Mouse (Mus musculus): Measurements from ENCODE around the gene Rpl3l. TPM values are rescaled to one million over a fixed set of nuclear protein-coding genes. Genes with fewer than 3 reads are reported as not detected.

Rpl3l gene
- polyA plus RNA-seq, 1 experiment, result not detected

DNA sequence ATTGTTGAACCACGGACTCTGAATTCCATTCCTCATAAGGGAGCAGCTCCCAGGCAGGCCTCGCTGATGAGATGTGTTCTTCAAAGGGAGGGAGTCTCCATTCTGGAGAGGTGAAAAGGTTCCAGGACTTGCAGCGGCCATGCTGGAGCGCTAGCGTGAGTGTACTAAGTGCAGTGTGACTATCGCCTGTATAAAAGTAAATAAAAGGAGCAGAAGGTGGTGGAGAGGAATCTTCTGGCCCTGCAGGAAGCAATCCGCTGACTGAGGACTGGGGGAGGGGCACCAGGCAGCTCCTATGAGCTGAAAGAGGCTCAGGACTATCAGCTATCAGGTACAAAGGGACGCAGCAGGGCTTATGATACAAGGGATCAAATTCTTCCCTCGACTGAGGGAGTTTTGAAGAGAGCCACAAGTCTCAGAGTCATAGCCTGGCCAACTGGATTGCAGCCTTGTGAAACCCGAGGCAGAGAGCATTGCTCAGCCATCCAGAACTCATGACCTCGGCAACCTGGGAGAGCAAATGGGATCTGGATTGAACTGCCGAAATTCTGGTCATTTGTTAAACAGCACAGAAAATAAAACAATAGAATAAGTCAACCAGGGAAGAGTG lies 38.8 kb downstream of the Rpl3l start:
- H3K4me3 ChIP-seq (ENCODE audit: insufficient read depth, low read depth, low read length), result no peak overlapping the region
- no peaks in the 10 kb centered on the region for H3K4me1 ChIP-seq (ENCODE audit: control insufficient read depth, insufficient read depth, low read length)
- H3K27ac ChIP-seq (ENCODE audit: insufficient read depth, low read depth, low read length), result no peak overlapping the region
- no peak for TF ChIP-seq POLR2A (IDR thresholded peaks at IDR 0.05; ENCODE audit: insufficient read depth, low read depth, low read length)
- no peak for TF ChIP-seq CTCF (IDR thresholded peaks at IDR 0.05; ENCODE audit: insufficient read depth, low read depth, low read length)
- 36% methylated on average over 12 of the region's 12 CpGs for WGBS

DNA sequence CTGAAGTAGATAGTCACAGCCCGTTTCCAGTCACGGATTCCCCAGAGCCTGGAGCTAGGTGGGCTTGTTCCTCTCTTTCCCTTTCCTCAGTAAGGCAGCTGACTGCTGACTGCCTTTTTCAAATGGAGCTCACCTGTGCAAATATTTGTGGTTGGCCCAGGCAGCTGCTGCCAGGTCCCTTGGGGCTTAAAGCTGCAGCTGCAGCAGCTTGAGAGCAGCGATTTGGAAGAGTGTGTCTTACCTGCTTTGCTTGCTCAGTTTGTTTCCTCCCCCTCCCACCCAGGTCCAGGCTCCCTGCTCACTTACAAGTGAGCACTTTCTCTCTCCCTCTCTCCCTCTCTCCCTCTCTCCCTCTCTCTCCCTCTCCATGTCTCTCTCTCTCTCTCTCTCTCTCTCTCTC lies 41.5 kb downstream of the Rpl3l start:
- TF ChIP-seq CTCF (IDR thresholded peaks at IDR 0.05; ENCODE audit: insufficient read depth, low read depth, low read length) (no peak), POLR2A (IDR thresholded peaks at IDR 0.05; ENCODE audit: insufficient read depth, low read depth, low read length) (no peak)
- Histone ChIP-seq H3K4me1 (ENCODE audit: control insufficient read depth, insufficient read depth, low read length) (no peaks in the 10 kb centered on the region), H3K27ac (ENCODE audit: insufficient read depth, low read depth, low read length) (no peak overlapping the region), H3K4me3 (ENCODE audit: insufficient read depth, low read depth, low read length) (no peak overlapping the region)
- 61% methylated on average over 3 of the region's 3 CpGs for WGBS

DNA sequence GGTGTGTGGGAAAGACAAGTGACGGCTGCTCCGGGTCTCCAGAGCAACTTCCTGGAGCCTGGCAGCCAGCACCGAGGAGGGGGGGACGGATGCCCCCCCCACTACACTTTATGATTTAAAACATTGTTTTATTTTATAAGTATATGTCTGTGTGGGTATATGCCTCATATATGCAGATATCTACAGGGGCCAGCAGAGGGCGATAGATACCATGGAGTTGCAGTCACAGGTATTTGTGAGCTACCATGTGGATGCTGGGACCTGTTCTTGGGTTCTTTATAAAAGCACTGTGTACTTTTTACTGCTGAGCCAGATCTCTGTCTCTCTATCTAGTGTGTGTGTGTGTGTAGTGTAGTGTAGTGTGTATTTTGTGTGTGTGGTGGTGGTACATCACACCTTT lies 45.6 kb downstream of the Rpl3l start:
- Histone ChIP-seq H3K27ac (ENCODE audit: insufficient read depth, low read depth, low read length) (no peak overlapping the region), H3K4me1 (ENCODE audit: control insufficient read depth, insufficient read depth, low read length) (no peaks in the 10 kb centered on the region), H3K4me3 (ENCODE audit: insufficient read depth, low read depth, low read length) (no peak overlapping the region)
- WGBS, result 83% methylated on average over 5 of the region's 5 CpGs
- TF ChIP-seq CTCF (IDR thresholded peaks at IDR 0.05; ENCODE audit: insufficient read depth, low read depth, low read length), result no peak
- TF ChIP-seq POLR2A (IDR thresholded peaks at IDR 0.05; ENCODE audit: insufficient read depth, low read depth, low read length), result no peak

DNA sequence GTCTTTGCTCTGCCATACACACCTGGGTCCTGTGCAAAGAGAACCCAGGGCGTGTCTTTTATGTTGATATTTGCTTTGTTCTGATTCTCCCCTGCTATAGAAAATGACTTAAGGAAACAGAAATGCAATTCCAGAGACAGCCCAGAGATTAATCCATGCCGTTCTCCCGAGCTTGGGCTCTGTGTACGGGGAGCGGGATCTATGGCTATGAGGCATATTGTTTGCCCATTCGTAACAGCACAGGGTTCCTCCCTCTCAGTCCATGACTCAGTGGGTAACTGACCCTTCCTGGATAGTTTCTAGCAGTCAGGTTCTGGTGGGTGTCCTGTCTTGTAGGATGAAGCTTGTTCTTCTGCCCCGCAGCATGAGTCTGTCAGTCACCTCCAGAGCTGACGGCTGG lies 47.6 kb downstream of the Rpl3l start:
- Histone ChIP-seq H3K27ac (ENCODE audit: insufficient read depth, low read depth, low read length) (no peak overlapping the region), H3K4me1 (ENCODE audit: control insufficient read depth, insufficient read depth, low read length) (no peaks in the 10 kb centered on the region), H3K4me3 (ENCODE audit: insufficient read depth, low read depth, low read length) (no peak overlapping the region)
- TF ChIP-seq CTCF (IDR thresholded peaks at IDR 0.05; ENCODE audit: insufficient read depth, low read depth, low read length) (no peak), POLR2A (IDR thresholded peaks at IDR 0.05; ENCODE audit: insufficient read depth, low read depth, low read length) (no peak)
- WGBS, result 81% methylated on average over 8 of the region's 8 CpGs

DNA sequence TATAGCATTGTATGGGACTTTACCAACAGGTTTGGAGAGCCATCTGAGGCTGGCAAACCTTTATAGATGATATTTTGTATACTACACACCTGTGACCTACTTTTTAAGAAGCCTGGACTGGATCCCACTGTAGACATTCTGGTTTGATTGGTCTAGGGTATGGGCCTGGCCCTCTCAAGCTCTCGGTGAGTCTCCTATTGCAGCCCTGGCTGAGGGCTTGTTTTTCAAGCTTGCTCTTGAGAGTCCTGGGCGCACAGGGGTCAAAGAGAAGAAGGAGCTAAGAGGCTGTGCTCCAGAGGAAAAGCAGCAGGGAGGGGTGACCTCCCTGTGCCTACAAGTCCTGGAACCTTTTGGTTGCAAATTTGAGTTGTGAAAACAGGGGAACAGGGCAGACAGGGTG lies 49.5 kb downstream of the Rpl3l start:
- WGBS, result 80% methylated on average over 2 of the region's 2 CpGs
- Histone ChIP-seq H3K4me3 (ENCODE audit: insufficient read depth, low read depth, low read length) (no peak overlapping the region), H3K27ac (ENCODE audit: insufficient read depth, low read depth, low read length) (no peak overlapping the region), H3K4me1 (ENCODE audit: control insufficient read depth, insufficient read depth, low read length) (no peaks in the 10 kb centered on the region)
- TF ChIP-seq CTCF (IDR thresholded peaks at IDR 0.05; ENCODE audit: insufficient read depth, low read depth, low read length) (no peak), POLR2A (IDR thresholded peaks at IDR 0.05; ENCODE audit: insufficient read depth, low read depth, low read length) (no peak)

DNA sequence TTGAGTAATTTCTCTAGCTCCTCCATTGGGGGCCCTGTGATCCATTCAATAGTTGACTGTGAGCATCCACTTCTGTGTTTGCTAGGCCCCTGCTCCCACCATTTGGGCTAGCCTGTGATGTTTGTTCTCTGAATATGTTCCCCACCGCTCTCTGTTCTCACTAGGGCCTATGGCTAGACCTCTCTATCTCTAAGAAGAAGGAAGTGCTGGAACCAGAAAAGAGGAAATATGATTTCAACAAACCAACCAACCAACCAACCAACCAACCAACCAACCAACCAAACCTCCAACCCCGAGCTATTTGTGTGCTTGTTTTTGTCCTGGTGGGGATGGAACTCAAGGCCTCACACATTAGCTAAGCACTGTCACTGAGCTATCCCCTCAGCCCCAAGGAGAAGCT lies 53.2 kb downstream of the Rpl3l start:
- WGBS, result 85% methylated on average over 2 of the region's 2 CpGs
- Histone ChIP-seq H3K4me3 (ENCODE audit: insufficient read depth, low read depth, low read length) (no peak overlapping the region), H3K27ac (ENCODE audit: insufficient read depth, low read depth, low read length) (no peak overlapping the region), H3K4me1 (ENCODE audit: control insufficient read depth, insufficient read depth, low read length) (no peaks in the 10 kb centered on the region)
- TF ChIP-seq POLR2A (IDR thresholded peaks at IDR 0.05; ENCODE audit: insufficient read depth, low read depth, low read length), result no peak
- no peak for TF ChIP-seq CTCF (IDR thresholded peaks at IDR 0.05; ENCODE audit: insufficient read depth, low read depth, low read length)

Other genes with a start within 250 kb of the Rpl3l start
- gene Mlst8, start 248.7 kb upstream of the Rpl3l start, polyA plus RNA-seq (2012; ENCODE audit: insufficient read depth, insufficient read length, low replicate concordance, missing spikeins), result not detected in 2 replicates
- not detected in 2 replicates for gene Caskin1, start 239.2 kb upstream of the Rpl3l start, polyA plus RNA-seq (2012; ENCODE audit: insufficient read depth, insufficient read length, low replicate concordance, missing spikeins)
- not detected in 2 replicates for gene Traf7, start 199.9 kb upstream of the Rpl3l start, polyA plus RNA-seq (2012; ENCODE audit: insufficient read depth, insufficient read length, low replicate concordance, missing spikeins)
- not detected in 2 replicates for gene Rab26, start 193.6 kb upstream of the Rpl3l start, polyA plus RNA-seq (2012; ENCODE audit: insufficient read depth, insufficient read length, low replicate concordance, missing spikeins)
- gene Pkd1, start 178.0 kb upstream of the Rpl3l start, polyA plus RNA-seq (2012; ENCODE audit: insufficient read depth, insufficient read length, low replicate concordance, missing spikeins), result not detected in 2 replicates
- 286 TPM in 1 of 2 replicates, not detected in the other for gene Tsc2, start 95.2 kb upstream of the Rpl3l start, polyA plus RNA-seq (2012; ENCODE audit: insufficient read depth, insufficient read length, low replicate concordance, missing spikeins)
- not detected in 2 replicates for gene Nthl1, start 95.1 kb upstream of the Rpl3l start, polyA plus RNA-seq (2012; ENCODE audit: insufficient read depth, insufficient read length, low replicate concordance, missing spikeins)
- not detected in 2 replicates for gene Slc9a3r2, start 77.5 kb upstream of the Rpl3l start, polyA plus RNA-seq (2012; ENCODE audit: insufficient read depth, insufficient read length, low replicate concordance, missing spikeins)
- not detected in 2 replicates for gene Npw, start 69.4 kb upstream of the Rpl3l start, polyA plus RNA-seq (2012; ENCODE audit: insufficient read depth, insufficient read length, low replicate concordance, missing spikeins)
- not detected in 2 replicates for gene Zfp598, start 58.1 kb upstream of the Rpl3l start, polyA plus RNA-seq (2012; ENCODE audit: insufficient read depth, insufficient read length, low replicate concordance, missing spikeins)
- gene Syngr3, start 37.9 kb upstream of the Rpl3l start, polyA plus RNA-seq (2012; ENCODE audit: insufficient read depth, insufficient read length, low replicate concordance, missing spikeins), result not detected in 2 replicates
- gene Gfer, start 31.7 kb upstream of the Rpl3l start, polyA plus RNA-seq (2012; ENCODE audit: insufficient read depth, insufficient read length, low replicate concordance, missing spikeins), result not detected in 2 replicates
- gene Noxo1, start 31.6 kb upstream of the Rpl3l start, polyA plus RNA-seq (2012; ENCODE audit: insufficient read depth, insufficient read length, low replicate concordance, missing spikeins), result not detected in 2 replicates
- not detected in 2 replicates for gene Tbl3, start 20.2 kb upstream of the Rpl3l start, polyA plus RNA-seq (2012; ENCODE audit: insufficient read depth, insufficient read length, low replicate concordance, missing spikeins)
- gene Rnf151, start 9.8 kb upstream of the Rpl3l start, polyA plus RNA-seq (2012; ENCODE audit: insufficient read depth, insufficient read length, low replicate concordance, missing spikeins), result not detected in 2 replicates
- not detected in 2 replicates for gene Rps2, start 9.7 kb upstream of the Rpl3l start, polyA plus RNA-seq (2012; ENCODE audit: insufficient read depth, insufficient read length, low replicate concordance, missing spikeins)
- not detected in 2 replicates for gene Ndufb10, start 3.3 kb upstream of the Rpl3l start, polyA plus RNA-seq (2012; ENCODE audit: insufficient read depth, insufficient read length, low replicate concordance, missing spikeins)
- gene Msrb1, start 8.8 kb downstream of the Rpl3l start, polyA plus RNA-seq (2012; ENCODE audit: insufficient read depth, insufficient read length, low replicate concordance, missing spikeins), result not detected in 2 replicates
- not detected in 2 replicates for gene Hs3st6, start 25.2 kb downstream of the Rpl3l start, polyA plus RNA-seq (2012; ENCODE audit: insufficient read depth, insufficient read length, low replicate concordance, missing spikeins)
- gene Meiob, start 76.5 kb downstream of the Rpl3l start, polyA plus RNA-seq (2012; ENCODE audit: insufficient read depth, insufficient read length, low replicate concordance, missing spikeins), result not detected in 2 replicates
- gene Hagh, start 112.3 kb downstream of the Rpl3l start, polyA plus RNA-seq (2012; ENCODE audit: insufficient read depth, insufficient read length, low replicate concordance, missing spikeins), result not detected in 2 replicates
- gene Fahd1, start 122.5 kb downstream of the Rpl3l start, polyA plus RNA-seq (2012; ENCODE audit: insufficient read depth, insufficient read length, low replicate concordance, missing spikeins), result not detected in 2 replicates
- not detected in 2 replicates for gene Igfals, start 138.2 kb downstream of the Rpl3l start, polyA plus RNA-seq (2012; ENCODE audit: insufficient read depth, insufficient read length, low replicate concordance, missing spikeins)
- gene Nubp2, start 158.5 kb downstream of the Rpl3l start, polyA plus RNA-seq (2012; ENCODE audit: insufficient read depth, insufficient read length, low replicate concordance, missing spikeins), result not detected in 2 replicates
- gene Spsb3, start 158.8 kb downstream of the Rpl3l start, polyA plus RNA-seq (2012; ENCODE audit: insufficient read depth, insufficient read length, low replicate concordance, missing spikeins), result not detected in 2 replicates
- gene Eme2, start 167.3 kb downstream of the Rpl3l start, polyA plus RNA-seq (2012; ENCODE audit: insufficient read depth, insufficient read length, low replicate concordance, missing spikeins), result not detected in 2 replicates
- gene Mrps34, start 167.3 kb downstream of the Rpl3l start, polyA plus RNA-seq (2012; ENCODE audit: insufficient read depth, insufficient read length, low replicate concordance, missing spikeins), result not detected in 2 replicates
- not detected in 2 replicates for gene Nme3, start 168.7 kb downstream of the Rpl3l start, polyA plus RNA-seq (2012; ENCODE audit: insufficient read depth, insufficient read length, low replicate concordance, missing spikeins)
- gene Mapk8ip3, start 209.2 kb downstream of the Rpl3l start, polyA plus RNA-seq (2012; ENCODE audit: insufficient read depth, insufficient read length, low replicate concordance, missing spikeins), result 307 TPM in 1 of 2 replicates, not detected in the other
- not detected in 2 replicates for gene Jpt2, start 232.9 kb downstream of the Rpl3l start, polyA plus RNA-seq (2012; ENCODE audit: insufficient read depth, insufficient read length, low replicate concordance, missing spikeins)